Mouse (Mus musculus) CD4-positive, CD25-positive, alpha-beta regulatory T cell, adult 4 months (primary cell): ENCODE measurements around the gene Qpctl. TPM values are rescaled to one million over a fixed set of nuclear protein-coding genes. Genes with fewer than 3 reads are reported as not detected.
"Not testable (repeated sequence)": the region's sequence is repeated elsewhere in the genome, so short reads cannot be mapped to it uniquely, and the experiment has no call there.

Source experiments
- ATAC-seq: one replicate; pipeline ENCODE4 v1.8.0; 2017
- polyA plus RNA-seq, 2 experiments: library from polyadenylated mRNA; unstranded; fragments of 100-300 nt; shearing (Covaris generic); gene quantifications; one replicate each; pipeline ENCODE4 v1.2.1; 2017

The Qpctl gene
- polyA plus RNA-seq, 2 experiments from 2014 or later: 9.1 to 17.8 TPM

- no peak for ATAC-seq
These were observed 14.7 kb upstream of the Qpctl start for GRCm38 (mm10) chr7:19163752-19164151.

- ATAC-seq: no peak
These were observed 13.8 kb upstream of the Qpctl start for GRCm38 (mm10) chr7:19162928-19163327.

DNA sequence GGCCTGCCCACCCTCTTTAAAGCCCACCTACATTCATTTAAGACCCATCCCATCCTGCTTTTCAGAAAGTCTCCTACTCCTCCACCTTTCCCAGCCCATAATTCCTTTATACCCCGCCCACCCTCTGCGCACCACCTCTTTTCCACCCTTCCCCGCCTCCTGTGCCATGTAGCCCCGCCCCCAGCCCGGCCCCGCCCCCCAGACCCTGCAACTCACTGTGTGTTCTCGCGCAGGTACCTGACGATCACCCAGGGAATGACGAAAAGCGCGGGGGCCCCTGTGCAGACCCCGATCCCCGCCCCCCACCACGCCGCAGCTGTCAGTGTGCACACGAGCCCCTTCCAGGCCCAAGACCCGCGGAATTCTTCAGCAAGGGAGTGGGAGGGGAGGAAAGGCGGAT, 11.0 kb upstream of the Qpctl start:
- no peak for ATAC-seq

- no peak for ATAC-seq
These were observed 10.3 kb upstream of the Qpctl start for GRCm38 (mm10) chr7:19159411-19159810.

- ATAC-seq: no peak
These were observed 9.5 kb upstream of the Qpctl start for GRCm38 (mm10) chr7:19158601-19159000.

- ATAC-seq: peak; percentile 98
These were observed 8.2 kb upstream of the Qpctl start for GRCm38 (mm10) chr7:19157160-19157800.

DNA sequence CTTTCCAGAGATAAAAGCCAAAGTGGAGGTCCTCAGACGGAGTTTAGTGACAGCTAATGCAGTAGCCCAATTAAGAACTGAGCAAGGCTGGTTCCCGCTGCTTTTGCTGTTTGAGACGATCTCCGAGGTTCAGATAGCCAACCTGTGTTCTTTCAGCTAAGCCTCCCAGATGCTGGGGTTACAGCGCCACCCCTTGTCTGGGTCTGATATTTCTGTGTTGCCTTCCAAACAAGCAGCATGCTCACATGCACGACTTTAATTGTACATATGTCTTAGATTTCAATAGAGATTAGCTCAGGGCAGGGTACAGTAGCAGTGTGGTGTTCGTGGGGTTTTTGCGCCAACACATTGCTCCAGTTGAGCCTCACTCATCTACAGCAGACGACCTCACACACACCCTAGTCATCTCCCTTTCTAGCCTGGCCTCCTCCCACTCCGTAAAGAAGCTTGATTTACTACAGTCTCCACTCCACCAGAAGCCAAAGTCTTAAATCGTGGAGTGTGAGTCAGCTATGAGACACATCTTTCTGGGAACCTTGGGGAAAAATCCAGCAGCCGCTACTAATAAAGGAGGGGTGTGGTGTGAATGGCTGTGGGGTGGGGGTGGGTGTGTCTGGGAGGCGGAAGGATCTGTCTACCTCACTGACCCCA, 6.9 kb upstream of the Qpctl start:
- ATAC-seq: no peak

DNA sequence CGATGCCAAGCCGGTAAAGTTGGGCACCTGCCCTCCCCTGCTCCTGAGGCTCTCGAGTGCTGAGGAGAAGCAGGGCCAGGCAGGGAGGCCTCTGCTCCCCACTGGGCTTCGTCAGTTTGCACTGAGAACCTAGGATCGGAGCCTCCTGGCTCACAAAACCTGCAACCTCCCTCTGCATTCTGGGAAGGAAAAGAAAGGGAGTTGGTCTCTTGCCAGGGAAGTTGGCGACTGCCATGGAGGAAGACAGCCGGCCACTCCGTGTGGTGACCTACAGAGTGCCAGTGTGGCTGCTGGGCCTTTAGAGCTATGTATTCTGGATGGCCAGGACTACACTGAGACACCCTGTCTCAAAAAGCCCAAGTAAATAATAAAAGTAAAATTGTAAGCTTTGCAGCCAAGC, 5.7 kb upstream of the Qpctl start:
- no peak for ATAC-seq

GRCm38 (mm10) chr7:19151121-19151520, 2.0 kb upstream of the Qpctl start:
- ATAC-seq: not testable (repeated sequence)

DNA sequence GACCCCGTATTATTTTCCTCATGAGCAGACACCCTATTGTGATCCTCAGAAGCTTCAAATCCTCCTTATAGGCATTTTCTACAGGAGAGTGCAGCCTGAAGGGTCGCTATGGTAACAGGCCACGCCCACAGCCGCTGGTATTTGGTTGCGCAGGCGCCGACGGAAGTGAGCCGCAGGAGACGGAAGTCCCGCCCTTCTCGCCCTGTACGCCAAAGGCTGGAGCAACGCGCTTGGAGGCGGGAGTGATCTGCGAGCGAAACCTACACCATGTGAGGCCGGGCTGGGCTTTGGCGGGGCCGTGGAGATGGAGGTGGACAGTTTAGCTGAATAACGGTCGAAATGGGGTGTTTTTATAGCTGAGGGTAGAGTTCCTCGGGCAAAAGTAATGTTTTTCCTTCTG, 535 bp upstream of the Qpctl start, which contains the start of gene Snrpd2:
Gene Snrpd2 (plus strand): TSS at position 97 of the 400 bp plus-strand sequence.
- ATAC-seq: peak; percentile 69

DNA sequence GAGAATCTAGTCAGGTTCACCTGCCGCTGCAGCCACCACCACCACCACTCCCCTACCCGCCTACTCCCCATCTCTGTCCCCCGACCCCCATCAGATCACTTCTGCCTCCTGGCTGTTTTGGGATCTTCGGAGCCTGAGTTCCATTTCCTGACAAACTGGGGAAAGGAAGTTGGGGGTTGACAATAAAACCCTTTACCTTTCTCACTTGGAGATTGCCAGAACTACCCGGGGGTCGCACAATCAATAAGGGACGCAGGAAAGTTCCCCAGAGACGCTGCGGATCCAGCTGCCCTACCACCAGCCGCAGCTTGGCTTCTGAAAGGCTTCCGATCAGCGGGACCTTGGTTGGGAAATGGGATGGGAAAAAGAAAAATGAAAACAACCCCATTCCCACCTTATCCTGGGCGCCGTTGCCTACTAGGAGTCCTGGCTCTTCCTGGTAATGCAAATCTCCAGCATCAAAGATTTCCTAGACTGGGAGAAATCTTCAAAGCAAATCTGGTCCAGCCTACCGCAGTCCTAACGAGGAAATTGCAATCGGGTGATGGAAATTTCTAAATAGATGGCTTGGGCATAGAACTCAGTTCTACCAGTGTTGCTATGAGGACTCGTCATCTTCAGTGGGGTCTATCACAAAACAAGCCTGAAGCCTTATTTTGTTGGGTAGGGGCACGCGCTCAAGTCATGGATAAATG, 764 bp downstream of the Qpctl start:
- ATAC-seq: no peak

GRCm38 (mm10) chr7:19147497-19148045, 1.5 kb downstream of the Qpctl start:
- ATAC-seq: no peak

DNA sequence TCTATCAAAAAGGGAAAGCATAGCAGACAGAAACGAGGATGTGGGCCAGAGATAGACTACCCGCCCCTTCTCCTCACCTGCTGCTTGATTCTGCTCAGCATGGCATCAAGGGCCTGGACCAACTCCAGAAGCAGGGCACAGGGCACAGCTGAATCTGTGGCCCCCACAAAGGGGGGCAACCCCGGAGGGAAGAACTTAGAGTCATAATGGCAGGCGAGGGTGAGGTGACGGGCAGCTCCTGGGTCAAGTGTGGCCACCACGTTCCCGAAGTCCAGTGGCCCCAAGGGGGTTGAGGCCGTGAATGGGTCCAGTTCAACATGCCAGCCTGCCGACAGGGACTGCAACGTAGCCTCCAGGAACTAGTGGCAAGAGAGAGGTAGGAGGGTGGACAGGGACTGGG, 2.3 kb downstream of the Qpctl start:
- no peak for ATAC-seq

- no peak for ATAC-seq
These were observed 11.7 kb downstream of the Qpctl start for GRCm38 (mm10) chr7:19137380-19137779.

DNA sequence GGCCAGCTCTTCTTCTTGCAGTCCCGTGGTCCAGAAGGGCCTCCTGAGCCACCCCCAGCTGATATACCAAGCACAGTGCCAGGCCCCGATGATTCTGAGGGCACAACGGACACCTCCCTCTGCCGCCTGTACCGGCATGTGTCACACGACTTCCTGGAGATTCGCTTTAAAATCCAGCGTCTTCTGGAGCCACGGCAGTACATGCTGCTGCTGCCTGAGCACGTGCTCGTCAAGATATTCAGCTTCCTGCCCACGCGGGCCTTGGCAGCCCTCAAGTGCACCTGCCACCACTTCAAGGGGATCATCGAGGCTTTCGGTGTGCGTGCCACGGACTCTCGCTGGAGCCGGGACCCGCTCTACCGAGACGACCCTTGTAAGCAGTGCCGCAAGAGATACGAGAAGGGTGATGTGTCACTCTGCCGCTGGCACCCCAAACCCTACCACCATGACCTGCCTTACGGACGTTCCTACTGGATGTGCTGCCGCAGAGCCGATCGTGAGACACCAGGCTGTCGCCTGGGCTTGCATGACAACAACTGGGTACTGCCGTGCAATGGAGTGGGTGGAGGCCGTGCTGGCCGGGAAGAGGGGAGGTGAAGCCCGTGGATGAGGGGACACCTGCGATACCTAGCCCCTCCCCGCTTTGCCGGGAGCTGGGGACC, 12.3 kb downstream of the Qpctl start:
- ATAC-seq: no peak

GRCm38 (mm10) chr7:19136168-19136567, 12.9 kb downstream of the Qpctl start:
- ATAC-seq: no peak

GRCm38 (mm10) chr7:19131324-19131848, 17.7 kb downstream of the Qpctl start:
- ATAC-seq: peak; percentile 94

GRCm38 (mm10) chr7:19130657-19131056, 18.4 kb downstream of the Qpctl start:
- ATAC-seq: no peak

DNA sequence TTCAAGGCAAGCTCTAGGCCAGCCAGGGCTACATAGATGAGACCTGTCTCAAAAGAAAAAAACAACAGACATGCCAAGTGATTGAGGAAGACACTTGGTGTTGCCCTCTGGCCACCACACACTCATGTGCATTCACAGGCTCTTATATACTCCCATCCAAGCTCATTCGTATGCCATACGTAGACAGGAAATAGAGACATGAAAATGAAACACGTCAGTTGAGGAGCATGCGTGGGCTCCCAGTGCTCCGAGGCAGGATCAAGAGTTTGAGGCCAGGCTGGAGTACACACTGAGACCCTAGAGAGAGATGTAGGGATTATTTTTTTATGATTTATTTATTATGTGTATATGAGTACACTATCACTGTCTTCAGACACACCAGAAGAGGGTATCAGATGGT, 19.7 kb downstream of the Qpctl start:
- ATAC-seq: peak; percentile 34

DNA sequence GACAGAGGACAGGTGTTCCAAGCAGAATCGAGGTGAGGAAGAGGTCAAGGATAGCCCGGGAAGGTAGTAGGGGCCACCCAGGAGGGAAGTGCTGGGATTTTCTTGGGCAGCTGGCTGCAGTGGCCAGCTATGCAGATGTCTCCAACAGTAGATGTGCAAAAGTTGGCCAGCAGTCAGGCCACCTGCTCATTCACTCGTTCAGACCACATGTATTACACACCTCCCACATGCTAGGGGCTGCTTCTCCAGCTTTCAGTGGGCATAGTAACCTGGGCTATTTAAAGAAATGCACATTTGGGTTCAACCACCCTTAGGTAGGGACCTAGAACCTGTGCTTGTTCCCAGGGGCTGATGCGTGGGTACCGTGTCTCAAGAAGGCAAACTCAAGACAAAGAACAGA, 21.3 kb downstream of the Qpctl start:
- ATAC-seq: no peak

DNA sequence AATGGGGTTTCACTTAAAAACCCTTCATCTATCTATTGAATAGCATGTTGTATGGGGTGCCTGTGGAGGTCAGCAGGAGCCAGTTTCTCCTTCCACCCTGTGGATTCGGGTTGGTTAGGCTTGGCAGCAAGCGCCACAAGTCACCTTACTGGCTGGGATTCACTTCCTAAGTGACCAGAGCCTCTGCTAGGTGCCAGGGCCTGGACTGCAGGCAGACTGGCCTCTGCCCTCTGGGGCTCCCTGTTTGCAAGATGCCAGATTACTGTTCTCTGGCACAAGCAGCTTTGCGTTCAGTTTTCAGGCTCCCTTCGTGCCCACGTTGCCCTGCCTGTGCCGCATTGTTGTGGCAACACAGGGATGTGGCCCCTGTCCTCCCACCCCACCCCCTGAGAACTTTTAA, 24.4 kb downstream of the Qpctl start:
- no peak for ATAC-seq

- ATAC-seq: no peak
These were observed 27.4 kb downstream of the Qpctl start for GRCm38 (mm10) chr7:19121686-19122085.
